Mouse (Mus musculus) CD4-positive, CD25-positive, alpha-beta regulatory T cell, adult 4 months (primary cell): ENCODE data around the gene Krt71. TPM values are rescaled to one million over a fixed set of nuclear protein-coding genes. Genes with fewer than 3 reads are reported as not detected.

Experiments used
- polyA plus RNA-seq, 2 experiments: library from polyadenylated mRNA; unstranded; fragments of 100-300 nt; shearing (Covaris generic); gene quantifications; one replicate each; pipeline ENCODE4 v1.2.1; 2017

Gene Krt71
- polyA plus RNA-seq, 2 experiments from 2014 or later = not detected

Other genes starting within 250 kb of the Krt71 start
- gene Gm49425, start 225.8 kb downstream of the Krt71 start, polyA plus RNA-seq = not detected
- not detected for gene Krt84, start 210.3 kb downstream of the Krt71 start, polyA plus RNA-seq
- gene Krt82, start 192.4 kb downstream of the Krt71 start, polyA plus RNA-seq = not detected
- gene Krt90, start 180.2 kb downstream of the Krt71 start, polyA plus RNA-seq = not detected
- gene Krt75, start 169.2 kb downstream of the Krt71 start, polyA plus RNA-seq = not detected
- not detected for gene Gm5414, start 114.9 kb downstream of the Krt71 start, polyA plus RNA-seq
- gene Gm5478, start 95.7 kb downstream of the Krt71 start, polyA plus RNA-seq = not detected
- gene Krt6b, start 62.8 kb downstream of the Krt71 start, polyA plus RNA-seq = not detected
- gene Krt6a, start 48.8 kb downstream of the Krt71 start, polyA plus RNA-seq = not detected
- gene Krt5, start 30.2 kb downstream of the Krt71 start, polyA plus RNA-seq = not detected
- gene Krt72, start 43.4 kb upstream of the Krt71 start, polyA plus RNA-seq = not detected
- not detected for gene Krt73, start 59.2 kb upstream of the Krt71 start, polyA plus RNA-seq
- not detected for gene Krt2, start 75.1 kb upstream of the Krt71 start, polyA plus RNA-seq
- gene Krt1, start 107.7 kb upstream of the Krt71 start, polyA plus RNA-seq = not detected
- not detected for gene Krt77, start 126.6 kb upstream of the Krt71 start, polyA plus RNA-seq
- not detected for gene Krt76, start 149.8 kb upstream of the Krt71 start, polyA plus RNA-seq
- not detected for gene Krt4, start 181.6 kb upstream of the Krt71 start, polyA plus RNA-seq
- not detected for gene Krt79, start 197.2 kb upstream of the Krt71 start, polyA plus RNA-seq
- gene Krt78, start 211.2 kb upstream of the Krt71 start, polyA plus RNA-seq = not detected